Mouse (Mus musculus): ENCODE data around the gene Gm44973. TPM values are rescaled to one million over a fixed set of nuclear protein-coding genes. Genes with fewer than 3 reads are reported as not detected.

The Gm44973 gene
- total and polyA plus RNA-seq, 3 experiments = not detected

GRCm38 (mm10) chr7:5038940-5039339, 23.6 kb downstream of the Gm44973 start:
- TF ChIP-seq GATA2 (IDR thresholded peaks at IDR 0.05; ENCODE audit: borderline replicate concordance, low read depth, low read length) (no peak), GATA1 (IDR thresholded peaks at IDR 0.05; ENCODE audit: borderline replicate concordance, low read length) (no peak), CTCF (IDR thresholded peaks at IDR 0.05; ENCODE audit: low read depth, low read length) (no peak), POLR2AphosphoS5 (IDR thresholded peaks at IDR 0.05; ENCODE audit: insufficient replicate concordance, low read depth, low read length) (no peak), TAL1 (conservative IDR thresholded peaks at IDR 0.05; ENCODE audit: low read depth, low read length) (no peak)
- Histone ChIP-seq H3K36me3 (replicated peaks) (peaks cover 43% of the 10 kb centered on the region), H3K4me1 (ENCODE audit: insufficient read depth, low read depth, low read length) (peaks cover 24% of the 10 kb centered on the region), H3K9me3 (replicated peaks) (no peaks in the 10 kb centered on the region), H3K27me3 (ENCODE audit: insufficient read depth, low read length) (no peaks in the 10 kb centered on the region), H3K4me3 (ENCODE audit: low read depth, low read length) (peak overlapping the region; percentile 75)
- ATAC-seq (ENCODE audit: extremely low read depth, insufficient number of reproducible peaks, low FRiP score, poor library complexity, severe bottlenecking) (no peak), DNase-seq (ENCODE audit: low spot score) (no peak)

DNA sequence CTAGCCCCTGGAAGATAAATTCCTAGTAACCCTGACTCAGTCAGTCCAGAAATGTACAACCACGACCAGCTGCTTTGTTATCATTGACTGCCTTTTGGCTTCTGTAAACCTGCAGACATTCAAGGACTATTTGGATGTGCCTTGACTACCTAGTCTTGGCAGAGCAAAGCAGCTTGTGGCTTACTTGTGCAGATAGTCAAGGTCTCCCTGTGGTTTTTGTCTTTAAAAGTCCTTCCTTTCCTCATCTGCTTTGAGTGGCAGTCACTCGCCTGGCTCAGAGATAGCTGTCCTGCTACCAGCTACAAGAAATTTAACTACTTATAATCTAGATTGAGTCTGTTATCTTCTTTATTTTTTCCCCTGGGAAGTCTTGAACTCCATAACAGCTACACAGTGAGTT, 29.7 kb downstream of the Gm44973 start:
- H3K4me1 ChIP-seq (ENCODE audit: insufficient read depth, low read depth, low read length) = 0 out of 2 replicates have a peak, but pooled peaks cover 2% of the 10 kb centered on the region
- peaks cover 3% of the 10 kb centered on the region; the same call in 1 of the 2 replicates for H3K27me3 ChIP-seq (ENCODE audit: insufficient read depth, low read length)
- ATAC-seq (ENCODE audit: extremely low read depth, insufficient number of reproducible peaks, low FRiP score, poor library complexity, severe bottlenecking) (no peak), DNase-seq (ENCODE audit: low spot score) (no peak)
- H3K9me3 ChIP-seq (replicated peaks) = no peaks in the 10 kb centered on the region
- H3K4me3 ChIP-seq (ENCODE audit: low read depth, low read length) = no peak overlapping the region
- H3K36me3 ChIP-seq (replicated peaks) = peaks cover 14% of the 10 kb centered on the region
- TF ChIP-seq GATA2 (IDR thresholded peaks at IDR 0.05; ENCODE audit: borderline replicate concordance, low read depth, low read length) (no peak), GATA1 (IDR thresholded peaks at IDR 0.05; ENCODE audit: borderline replicate concordance, low read length) (no peak), CTCF (IDR thresholded peaks at IDR 0.05; ENCODE audit: low read depth, low read length) (no peak), POLR2AphosphoS5 (IDR thresholded peaks at IDR 0.05; ENCODE audit: insufficient replicate concordance, low read depth, low read length) (no peak), TAL1 (conservative IDR thresholded peaks at IDR 0.05; ENCODE audit: low read depth, low read length) (no peak)

- Histone ChIP-seq H3K27me3 (ENCODE audit: insufficient read depth, low read length) (peaks cover 13% of the 10 kb centered on the region), H3K4me1 (ENCODE audit: insufficient read depth, low read depth, low read length) (0 out of 2 replicates have a peak, but pooled peaks cover 2% of the 10 kb centered on the region), H3K36me3 (replicated peaks) (peaks cover 9% of the 10 kb centered on the region), H3K4me3 (ENCODE audit: low read depth, low read length) (no peak overlapping the region), H3K9me3 (replicated peaks) (no peaks in the 10 kb centered on the region)
- TF ChIP-seq GATA1 (IDR thresholded peaks at IDR 0.05; ENCODE audit: borderline replicate concordance, low read length) = no peak
- TF ChIP-seq CTCF (IDR thresholded peaks at IDR 0.05; ENCODE audit: low read depth, low read length) = no peak
- TF ChIP-seq GATA2 (IDR thresholded peaks at IDR 0.05; ENCODE audit: borderline replicate concordance, low read depth, low read length) = no peak
- no peak for TF ChIP-seq POLR2AphosphoS5 (IDR thresholded peaks at IDR 0.05; ENCODE audit: insufficient replicate concordance, low read depth, low read length)
- TF ChIP-seq TAL1 (conservative IDR thresholded peaks at IDR 0.05; ENCODE audit: low read depth, low read length) = no peak
- no peak for DNase-seq (ENCODE audit: low spot score)
- no peak for ATAC-seq (ENCODE audit: extremely low read depth, insufficient number of reproducible peaks, low FRiP score, poor library complexity, severe bottlenecking)
These were observed 30.8 kb downstream of the Gm44973 start for GRCm38 (mm10) chr7:5046112-5046511.

- H3K36me3 ChIP-seq (replicated peaks) = peaks cover 3% of the 10 kb centered on the region
- DNase-seq (ENCODE audit: low spot score) = no peak
- TF ChIP-seq GATA2 (IDR thresholded peaks at IDR 0.05; ENCODE audit: borderline replicate concordance, low read depth, low read length) = no peak
- no peak for TF ChIP-seq CTCF (IDR thresholded peaks at IDR 0.05; ENCODE audit: low read depth, low read length)
- no peak for TF ChIP-seq GATA1 (IDR thresholded peaks at IDR 0.05; ENCODE audit: borderline replicate concordance, low read length)
- no peak for TF ChIP-seq POLR2AphosphoS5 (IDR thresholded peaks at IDR 0.05; ENCODE audit: insufficient replicate concordance, low read depth, low read length)
- no peak for TF ChIP-seq TAL1 (conservative IDR thresholded peaks at IDR 0.05; ENCODE audit: low read depth, low read length)
- no peak overlapping the region for H3K4me3 ChIP-seq (ENCODE audit: low read depth, low read length)
- H3K4me1 ChIP-seq (ENCODE audit: insufficient read depth, low read depth, low read length) = 0 out of 2 replicates have a peak, but pooled peaks cover 5% of the 10 kb centered on the region
- peaks cover 24% of the 10 kb centered on the region for H3K27me3 ChIP-seq (ENCODE audit: insufficient read depth, low read length)
- no peaks in the 10 kb centered on the region for H3K9me3 ChIP-seq (replicated peaks)
- ATAC-seq (ENCODE audit: extremely low read depth, insufficient number of reproducible peaks, low FRiP score, poor library complexity, severe bottlenecking) = peak; percentile 28; the same call in 1 of the 2 replicates
These were observed 32.0 kb downstream of the Gm44973 start for GRCm38 (mm10) chr7:5047313-5047712.

DNA sequence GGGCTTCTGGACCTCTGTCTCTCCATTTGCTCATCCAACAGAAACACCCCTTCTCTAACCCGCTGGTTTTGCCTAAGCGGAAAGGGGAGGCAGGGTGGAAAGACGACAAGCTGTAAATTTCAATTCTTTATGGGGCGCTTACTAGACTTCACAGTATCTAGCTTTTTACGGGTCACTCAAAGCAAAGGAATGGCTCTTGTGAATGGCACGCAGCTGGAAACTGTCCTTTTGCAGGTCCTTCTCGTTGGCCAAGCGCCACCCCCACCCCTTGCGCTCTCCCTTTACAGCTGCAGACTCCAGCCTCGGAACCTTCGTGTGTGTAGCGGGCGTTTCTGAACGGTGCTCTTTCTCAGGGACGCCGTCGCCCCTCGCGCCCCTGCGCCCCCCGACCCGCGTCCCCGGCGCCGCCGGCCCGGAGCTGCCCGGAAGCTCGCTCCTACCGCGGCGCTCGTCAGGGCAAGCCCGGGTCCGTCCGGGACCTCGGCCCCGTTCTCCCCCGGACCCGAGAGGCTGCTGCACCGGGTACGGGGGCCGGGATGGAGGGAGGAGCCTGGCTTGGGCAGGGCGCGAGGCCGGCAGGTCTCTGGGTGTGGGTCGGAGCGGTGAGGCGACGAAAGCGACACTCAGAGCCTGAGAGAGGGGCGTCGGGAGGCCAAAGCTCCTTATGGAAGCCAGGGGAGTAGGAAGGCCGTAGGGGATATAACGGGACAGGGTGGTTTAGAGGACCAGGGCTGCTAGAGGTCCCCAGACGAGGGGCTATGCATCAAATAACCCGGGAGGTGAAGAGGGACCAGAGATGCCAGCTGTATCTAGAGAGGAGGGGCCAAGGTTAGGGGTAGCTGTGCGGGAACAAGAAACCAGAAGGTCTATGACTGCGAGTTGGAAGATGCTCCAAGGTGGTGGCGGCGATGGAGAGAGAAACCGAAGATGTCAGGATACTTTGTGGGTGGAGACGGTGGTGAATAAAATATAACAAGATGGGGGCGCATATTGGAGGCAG, 36.2 kb downstream of the Gm44973 start, which contains the start of gene Zfp580:
Zfp580 (plus strand) TSS at position 346 of the 1,000 bp plus-strand sequence.
- 0 out of 2 replicates have a peak, but pooled peaks cover 2% of the 10 kb centered on the region for H3K4me1 ChIP-seq (ENCODE audit: insufficient read depth, low read depth, low read length)
- DNase-seq (ENCODE audit: low spot score) = no peak
- H3K36me3 ChIP-seq (replicated peaks) = no peaks in the 10 kb centered on the region
- no peak within 1 kb of the TSS for H3K4me3 ChIP-seq (ENCODE audit: low read depth, low read length)
- H3K27me3 ChIP-seq (ENCODE audit: insufficient read depth, low read length) = peaks cover 63% of the 10 kb centered on the region
- TF ChIP-seq GATA1 (IDR thresholded peaks at IDR 0.05; ENCODE audit: borderline replicate concordance, low read length) (no peak), POLR2AphosphoS5 (IDR thresholded peaks at IDR 0.05; ENCODE audit: insufficient replicate concordance, low read depth, low read length) (no peak), GATA2 (IDR thresholded peaks at IDR 0.05; ENCODE audit: borderline replicate concordance, low read depth, low read length) (no peak), TAL1 (conservative IDR thresholded peaks at IDR 0.05; ENCODE audit: low read depth, low read length) (no peak), CTCF (IDR thresholded peaks at IDR 0.05; ENCODE audit: low read depth, low read length) (no peak)
- H3K9me3 ChIP-seq (replicated peaks) = peaks cover 4% of the 10 kb centered on the region; the same call in 1 of the 2 replicates
- no peak for ATAC-seq (ENCODE audit: extremely low read depth, insufficient number of reproducible peaks, low FRiP score, poor library complexity, severe bottlenecking)

DNA sequence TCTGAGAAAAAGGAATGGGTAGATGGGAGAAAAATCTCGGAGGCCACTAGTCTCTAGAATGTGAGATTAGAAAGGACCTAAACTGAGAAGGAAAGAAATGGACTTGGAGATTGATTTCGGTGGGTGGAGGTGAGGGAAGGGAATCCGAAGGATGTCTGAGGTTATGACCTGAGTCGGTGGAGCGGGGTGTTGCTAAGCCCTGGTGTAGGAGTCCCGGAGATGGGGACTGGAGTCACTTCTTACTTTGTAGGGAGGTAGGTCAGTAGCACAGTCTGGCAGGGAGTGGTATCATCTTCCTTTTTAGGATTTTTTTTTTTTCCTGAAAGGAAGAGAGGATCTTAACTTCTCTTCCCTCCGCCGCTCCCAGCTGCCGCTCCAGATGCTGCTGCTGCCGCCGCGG, 37.1 kb downstream of the Gm44973 start:
- TF ChIP-seq GATA2 (IDR thresholded peaks at IDR 0.05; ENCODE audit: borderline replicate concordance, low read depth, low read length) = no peak
- TF ChIP-seq GATA1 (IDR thresholded peaks at IDR 0.05; ENCODE audit: borderline replicate concordance, low read length) = no peak
- TF ChIP-seq CTCF (IDR thresholded peaks at IDR 0.05; ENCODE audit: low read depth, low read length) = no peak
- TF ChIP-seq TAL1 (conservative IDR thresholded peaks at IDR 0.05; ENCODE audit: low read depth, low read length) = no peak
- no peak for TF ChIP-seq POLR2AphosphoS5 (IDR thresholded peaks at IDR 0.05; ENCODE audit: insufficient replicate concordance, low read depth, low read length)
- peaks cover 4% of the 10 kb centered on the region; the same call in 1 of the 2 replicates for H3K9me3 ChIP-seq (replicated peaks)
- H3K27me3 ChIP-seq (ENCODE audit: insufficient read depth, low read length) = peaks cover 73% of the 10 kb centered on the region
- H3K4me3 ChIP-seq (ENCODE audit: low read depth, low read length) = no peak overlapping the region
- DNase-seq (ENCODE audit: low spot score) = no peak
- H3K4me1 ChIP-seq (ENCODE audit: insufficient read depth, low read depth, low read length) = peaks cover 6% of the 10 kb centered on the region; the same call in 1 of the 2 replicates
- no peak for ATAC-seq (ENCODE audit: extremely low read depth, insufficient number of reproducible peaks, low FRiP score, poor library complexity, severe bottlenecking)
- H3K36me3 ChIP-seq (replicated peaks) = no peaks in the 10 kb centered on the region

Data from G1E (cell line).